Mouse (Mus musculus): ENCODE measurements around the gene Galr3. TPM values are rescaled to one million over a fixed set of nuclear protein-coding genes. Genes with fewer than 3 reads are reported as not detected.

Gene Galr3
- polyA plus RNA-seq, 1 experiment: not detected

DNA sequence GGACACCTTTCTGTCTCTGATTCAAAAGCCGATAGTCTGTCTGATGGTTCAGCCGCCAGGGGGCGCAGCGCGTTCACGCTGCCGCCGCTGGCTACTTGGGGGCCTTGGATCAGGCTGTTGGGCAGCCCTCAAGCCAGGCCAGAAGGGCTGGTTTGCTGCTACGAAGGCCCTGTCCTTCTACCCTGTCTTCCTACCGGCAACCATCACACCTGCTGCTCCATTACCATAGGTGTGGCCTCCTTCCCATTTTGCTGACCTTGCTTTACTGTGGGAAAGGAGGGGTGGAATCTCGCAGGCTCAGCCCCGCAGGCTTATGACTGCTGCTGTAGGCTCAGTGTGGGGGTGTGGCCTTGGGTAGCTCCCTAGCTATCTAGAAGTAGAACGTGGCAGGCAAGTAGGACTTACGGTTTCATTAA, 3.8 kb upstream of the Galr3 start:
- TF ChIP-seq CTCF (IDR thresholded peaks at IDR 0.05; ENCODE audit: low read depth, low read length) (peak; percentile 88), POLR2A (IDR thresholded peaks at IDR 0.05; ENCODE audit: insufficient read depth, low read length) (no peak), EP300 (IDR thresholded peaks at IDR 0.05; ENCODE audit: insufficient read depth, low read depth, low read length) (no peak)
- Histone ChIP-seq H3K4me3 (ENCODE audit: low read depth, low read length) (no peak overlapping the region), H3K9me3 (replicated peaks; ENCODE audit: control insufficient read depth, insufficient read depth, low read length, poor library complexity, severe bottlenecking) (no peaks in the 10 kb centered on the region), H3K9ac (ENCODE audit: low read depth, poor library complexity, severe bottlenecking) (no peak overlapping the region), H3K27ac (ENCODE audit: insufficient read depth, low read length) (no peak overlapping the region), H3K27me3 (ENCODE audit: control insufficient read depth, insufficient read depth, low read length, poor library complexity, severe bottlenecking) (no peaks in the 10 kb centered on the region), H3K36me3 (ENCODE audit: control insufficient read depth, insufficient read depth, low read length, poor library complexity, severe bottlenecking) (peaks cover 9% of the 10 kb centered on the region; the same call in 1 of the 2 replicates), H3K4me1 (ENCODE audit: control insufficient read depth, insufficient read depth, low read length) (peaks cover 5% of the 10 kb centered on the region)

- peak overlapping the region; percentile 13; the same call in 1 of the 2 replicates for H3K27ac ChIP-seq (ENCODE audit: insufficient read depth, low read length)
- no peak overlapping the region for H3K9ac ChIP-seq (ENCODE audit: low read depth, poor library complexity, severe bottlenecking)
- peaks cover 9% of the 10 kb centered on the region; the same call in 1 of the 2 replicates for H3K36me3 ChIP-seq (ENCODE audit: control insufficient read depth, insufficient read depth, low read length, poor library complexity, severe bottlenecking)
- no peaks in the 10 kb centered on the region for H3K27me3 ChIP-seq (ENCODE audit: control insufficient read depth, insufficient read depth, low read length, poor library complexity, severe bottlenecking)
- H3K9me3 ChIP-seq (replicated peaks; ENCODE audit: control insufficient read depth, insufficient read depth, low read length, poor library complexity, severe bottlenecking): no peaks in the 10 kb centered on the region
- H3K4me1 ChIP-seq (ENCODE audit: control insufficient read depth, insufficient read depth, low read length): peaks cover 5% of the 10 kb centered on the region
- TF ChIP-seq CTCF (IDR thresholded peaks at IDR 0.05; ENCODE audit: low read depth, low read length) (no peak), POLR2A (IDR thresholded peaks at IDR 0.05; ENCODE audit: insufficient read depth, low read length) (no peak), EP300 (IDR thresholded peaks at IDR 0.05; ENCODE audit: insufficient read depth, low read depth, low read length) (no peak)
- H3K4me3 ChIP-seq (ENCODE audit: low read depth, low read length): no peak overlapping the region
These were observed 3.4 kb upstream of the Galr3 start for GRCm38 (mm10) chr15:79038331-79038730.

- Histone ChIP-seq H3K9me3 (replicated peaks; ENCODE audit: control insufficient read depth, insufficient read depth, low read length, poor library complexity, severe bottlenecking) (no peaks in the 10 kb centered on the region), H3K36me3 (ENCODE audit: control insufficient read depth, insufficient read depth, low read length, poor library complexity, severe bottlenecking) (peaks cover 9% of the 10 kb centered on the region; the same call in 1 of the 2 replicates), H3K27me3 (ENCODE audit: control insufficient read depth, insufficient read depth, low read length, poor library complexity, severe bottlenecking) (no peaks in the 10 kb centered on the region), H3K27ac (ENCODE audit: insufficient read depth, low read length) (no peak overlapping the region), H3K9ac (ENCODE audit: low read depth, poor library complexity, severe bottlenecking) (no peak overlapping the region), H3K4me1 (ENCODE audit: control insufficient read depth, insufficient read depth, low read length) (peaks cover 5% of the 10 kb centered on the region), H3K4me3 (ENCODE audit: low read depth, low read length) (no peak overlapping the region)
- no peak for TF ChIP-seq POLR2A (IDR thresholded peaks at IDR 0.05; ENCODE audit: insufficient read depth, low read length)
- TF ChIP-seq CTCF (IDR thresholded peaks at IDR 0.05; ENCODE audit: low read depth, low read length): peak; percentile 95
- peak; percentile 48; the same call in 1 of the 2 replicates for TF ChIP-seq EP300 (IDR thresholded peaks at IDR 0.05; ENCODE audit: insufficient read depth, low read depth, low read length)
These were observed 2.8 kb upstream of the Galr3 start for GRCm38 (mm10) chr15:79038853-79039252.

DNA sequence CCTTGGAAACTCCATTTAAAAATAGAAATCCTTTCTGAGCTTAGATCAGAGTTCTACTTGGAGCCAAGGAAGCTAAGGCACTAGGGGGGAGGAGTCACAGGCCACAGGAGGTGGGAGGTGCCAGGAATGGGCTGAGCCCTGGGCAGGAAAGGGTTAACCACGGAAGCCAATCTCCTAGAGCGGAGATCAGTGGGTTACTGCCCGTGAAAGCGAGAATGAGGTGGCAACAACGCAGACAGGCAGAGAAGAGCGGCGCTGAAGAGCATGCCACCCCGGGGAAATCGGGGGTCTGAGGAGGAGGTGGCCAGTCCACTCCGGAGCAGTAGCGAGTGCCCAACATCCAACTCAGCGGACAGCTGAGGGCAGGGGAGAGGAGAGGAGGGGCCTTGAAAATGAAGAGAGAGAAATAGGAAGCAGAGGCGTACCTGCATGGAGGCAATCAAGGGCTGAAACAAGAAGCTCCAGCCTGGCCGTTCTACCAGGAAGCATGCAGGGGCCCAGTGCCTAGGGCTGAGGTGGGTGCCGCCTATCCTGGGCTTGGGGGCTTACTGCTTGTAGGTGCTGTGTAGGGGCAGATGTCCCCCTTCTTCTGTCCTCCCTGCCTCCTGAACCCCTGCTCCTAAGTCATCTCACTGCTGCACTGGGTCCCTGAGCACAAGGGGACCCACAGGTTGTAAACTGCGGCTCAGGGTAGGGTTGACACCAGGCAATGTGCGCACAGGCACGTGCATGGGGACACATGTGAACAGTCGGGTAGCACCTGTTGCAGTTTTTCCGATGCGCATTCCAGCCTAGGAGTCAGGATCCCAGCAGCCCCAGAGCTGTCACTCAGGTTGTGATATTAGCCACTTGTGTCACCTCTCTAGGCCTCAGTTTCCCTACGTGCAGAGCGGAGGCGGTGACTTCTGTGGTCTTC, 926 bp upstream of the Galr3 start:
- no peak overlapping the region; the same call in 1 of the 2 replicates for H3K9ac ChIP-seq (ENCODE audit: low read depth, poor library complexity, severe bottlenecking)

DNA sequence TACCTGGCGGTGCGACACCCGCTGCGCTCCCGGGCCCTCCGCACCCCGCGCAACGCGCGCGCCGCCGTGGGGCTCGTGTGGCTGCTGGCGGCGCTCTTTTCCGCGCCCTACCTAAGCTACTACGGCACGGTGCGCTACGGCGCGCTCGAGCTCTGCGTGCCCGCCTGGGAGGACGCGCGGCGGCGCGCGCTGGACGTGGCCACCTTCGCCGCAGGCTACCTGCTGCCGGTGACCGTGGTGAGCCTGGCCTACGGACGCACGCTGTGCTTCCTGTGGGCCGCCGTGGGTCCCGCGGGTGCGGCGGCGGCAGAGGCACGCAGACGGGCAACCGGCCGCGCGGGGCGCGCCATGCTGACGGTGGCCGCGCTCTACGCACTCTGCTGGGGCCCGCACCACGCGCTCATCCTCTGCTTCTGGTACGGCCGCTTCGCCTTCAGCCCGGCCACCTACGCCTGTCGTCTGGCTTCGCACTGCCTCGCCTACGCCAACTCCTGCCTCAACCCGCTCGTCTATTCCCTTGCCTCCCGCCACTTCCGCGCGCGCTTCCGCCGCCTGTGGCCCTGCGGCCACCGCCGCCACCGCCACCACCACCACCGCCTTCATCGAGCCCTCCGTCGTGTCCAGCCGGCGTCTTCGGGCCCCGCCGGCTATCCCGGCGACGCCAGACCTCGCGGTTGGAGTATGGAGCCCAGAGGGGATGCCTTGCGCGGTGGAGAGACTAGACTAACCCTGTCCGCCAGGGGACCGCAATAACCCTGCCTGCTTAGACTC, 1.2 kb downstream of the Galr3 start:
- no peak overlapping the region for H3K27ac ChIP-seq (ENCODE audit: insufficient read depth, low read length)
- no peaks in the 10 kb centered on the region for H3K27me3 ChIP-seq (ENCODE audit: control insufficient read depth, insufficient read depth, low read length, poor library complexity, severe bottlenecking)

More for the DNA sequence above, 926 bp upstream of the Galr3 start:
- Histone ChIP-seq H3K27ac (ENCODE audit: insufficient read depth, low read length) (no peak overlapping the region), H3K36me3 (ENCODE audit: control insufficient read depth, insufficient read depth, low read length, poor library complexity, severe bottlenecking) (peaks cover 9% of the 10 kb centered on the region; the same call in 1 of the 2 replicates), H3K4me3 (ENCODE audit: low read depth, low read length) (peak overlapping the region; percentile 30), H3K9me3 (replicated peaks; ENCODE audit: control insufficient read depth, insufficient read depth, low read length, poor library complexity, severe bottlenecking) (no peaks in the 10 kb centered on the region), H3K4me1 (ENCODE audit: control insufficient read depth, insufficient read depth, low read length) (peaks cover 5% of the 10 kb centered on the region), H3K27me3 (ENCODE audit: control insufficient read depth, insufficient read depth, low read length, poor library complexity, severe bottlenecking) (no peaks in the 10 kb centered on the region)
- TF ChIP-seq EP300 (IDR thresholded peaks at IDR 0.05; ENCODE audit: insufficient read depth, low read depth, low read length) (no peak), POLR2A (IDR thresholded peaks at IDR 0.05; ENCODE audit: insufficient read depth, low read length) (no peak), CTCF (IDR thresholded peaks at IDR 0.05; ENCODE audit: low read depth, low read length) (no peak)

More for the DNA sequence above, 1.2 kb downstream of the Galr3 start:
- no peaks in the 10 kb centered on the region for H3K36me3 ChIP-seq (ENCODE audit: control insufficient read depth, insufficient read depth, low read length, poor library complexity, severe bottlenecking)
- H3K9ac ChIP-seq (ENCODE audit: low read depth, poor library complexity, severe bottlenecking): peak overlapping the region; percentile 75
- no peaks in the 10 kb centered on the region for H3K9me3 ChIP-seq (replicated peaks; ENCODE audit: control insufficient read depth, insufficient read depth, low read length, poor library complexity, severe bottlenecking)
- H3K4me3 ChIP-seq (ENCODE audit: low read depth, low read length): peak overlapping the region; percentile 55
- H3K4me1 ChIP-seq (ENCODE audit: control insufficient read depth, insufficient read depth, low read length): peaks cover 4% of the 10 kb centered on the region
- TF ChIP-seq EP300 (IDR thresholded peaks at IDR 0.05; ENCODE audit: insufficient read depth, low read depth, low read length): no peak
- no peak for TF ChIP-seq CTCF (IDR thresholded peaks at IDR 0.05; ENCODE audit: low read depth, low read length)
- no peak for TF ChIP-seq POLR2A (IDR thresholded peaks at IDR 0.05; ENCODE audit: insufficient read depth, low read length)

Data from ES-Bruce4 (cell line).